Comparison of ENCODE assay signal across 20 mouse cellular contexts in genomic region chr10:44627431-44627830, GRCm38 (mm10).
DNase-seq lines count a peak whose midpoint lies in the region; ATAC-seq lines count a peak whose summit lies in the region.
"Had no signal": no experiment of that assay in that cellular context is flagged by ENCODE, and none has a peak within 500 bp of the region (broad histone marks: within the 10 kb centered on the region; RNA-seq: fewer than 3 reads in every experiment).

No protein-coding gene starts in this region.

- no peak overlapping the region for H3K4me3 ChIP-seq in limb, embryonic 10.5 days
- H3K4me3 ChIP-seq in intestine, embryonic 15.5 days (replicated peaks) = no peak overlapping the region
- H3K4me3 ChIP-seq: embryonic facial prominence, embryonic 10.5 days; embryonic facial prominence, embryonic 12.5 days; forebrain, embryonic 13.5 days; forebrain, embryonic 15.5 days had no signal

- no peak overlapping the region for H3K4me2 ChIP-seq in intestine, embryonic 15.5 days (replicated peaks)
- H3K4me2 ChIP-seq: embryonic facial prominence, embryonic 12.5 days; forebrain, embryonic 13.5 days; forebrain, embryonic 15.5 days had no signal

- H3K9me3 ChIP-seq in limb, embryonic 10.5 days (replicated peaks) = no peaks in the 10 kb centered on the region
- H3K9me3 ChIP-seq in intestine, embryonic 15.5 days = no peaks in the 10 kb centered on the region
- H3K9me3 ChIP-seq: embryonic facial prominence, embryonic 10.5 days; embryonic facial prominence, embryonic 12.5 days; forebrain, embryonic 13.5 days; forebrain, embryonic 15.5 days had no signal

- no peaks in the 10 kb centered on the region for H3K36me3 ChIP-seq in limb, embryonic 10.5 days
- no peaks in the 10 kb centered on the region for H3K36me3 ChIP-seq in intestine, embryonic 15.5 days
- H3K36me3 ChIP-seq: embryonic facial prominence, embryonic 10.5 days; embryonic facial prominence, embryonic 12.5 days; forebrain, embryonic 15.5 days had no signal

- peak; percentile 36 for DNase-seq in heart, adult 11 months
- DNase-seq in heart, adult 9 months (ENCODE audit: low spot score in 2 of 2) = no peak
- DNase-seq in limb, embryonic 10.5 days (ENCODE audit: low spot score) = no peak
- DNase-seq: adrenal gland, adult 8-10 months; adrenal gland, postnatal 14 days; adrenal gland, postnatal 36 days; cerebellum, adult 11-12 months; cerebellum, adult 2 months; cerebellum, adult 9-10 months; cerebellum, postnatal 10 days; cerebellum, postnatal 25 days; forebrain, postnatal 0 days had no signal

- 97% methylated on average over 3 of the region's 3 CpGs for WGBS in limb, embryonic 10.5 days
- WGBS in intestine, embryonic 15.5 days = 89% methylated on average over 3 of the region's 3 CpGs

- peak; percentile 21; the same call in 1 of the 2 replicates for ATAC-seq in megakaryocyte progenitor cell, adult 5-6 weeks (replicated peaks; ENCODE audit: poor library complexity)
- ATAC-seq in intestine, embryonic 15.5 days = no peak
- ATAC-seq: activated CD4-positive, CD25-positive, alpha-beta regulatory T cell, adult 4 months; forebrain, embryonic 13.5 days; forebrain, embryonic 15.5 days; forebrain, postnatal 0 days; Patski had no signal

- H3K27ac ChIP-seq in limb, embryonic 10.5 days = no peak overlapping the region
- H3K27ac ChIP-seq in intestine, embryonic 15.5 days = no peak overlapping the region
- H3K27ac ChIP-seq: embryonic facial prominence, embryonic 10.5 days; embryonic facial prominence, embryonic 12.5 days; forebrain, embryonic 13.5 days; forebrain, embryonic 15.5 days had no signal

- no peaks in the 10 kb centered on the region for H3K27me3 ChIP-seq in limb, embryonic 10.5 days (ENCODE audit: low read depth, poor library complexity, severe bottlenecking)
- H3K27me3 ChIP-seq in intestine, embryonic 15.5 days (replicated peaks) = no peaks in the 10 kb centered on the region
- H3K27me3 ChIP-seq: embryonic facial prominence, embryonic 12.5 days; forebrain, embryonic 13.5 days; forebrain, embryonic 15.5 days had no signal

- peaks cover 16% of the 10 kb centered on the region for H3K4me1 ChIP-seq in limb, embryonic 10.5 days
- no peaks in the 10 kb centered on the region for H3K4me1 ChIP-seq in intestine, embryonic 15.5 days (replicated peaks)
- H3K4me1 ChIP-seq: embryonic facial prominence, embryonic 12.5 days; forebrain, embryonic 13.5 days; forebrain, embryonic 15.5 days had no signal

- no peak overlapping the region for H3K9ac ChIP-seq in intestine, embryonic 15.5 days
- H3K9ac ChIP-seq: embryonic facial prominence, embryonic 12.5 days; forebrain, embryonic 13.5 days; forebrain, embryonic 15.5 days; forebrain, postnatal 0 days had no signal
